Mouse (Mus musculus) gastrocnemius, postnatal 25 days (tissue): ENCODE measurements around the gene Alg6. TPM values are rescaled to one million over a fixed set of nuclear protein-coding genes. Genes with fewer than 3 reads are reported as not detected.

Experiments used
- total RNA-seq, 2 experiments: library from RNA; stranded (reverse); gene quantifications; 1 replicate in 1 of 2; 2 replicates in 1 of 2; pipeline ENCODE4 v1.2.3; 2021

Alg6 gene
- total RNA-seq, 2 experiments from 2014 or later: 4.7 to 7.4 TPM

Other genes with a start within 250 kb of the Alg6 start
- gene Foxd3, start 59.4 kb upstream of the Alg6 start, total RNA-seq: 1 to 10 TPM; 1.4 to 2.0 TPM
- 1 to 10 TPM in 1 of 2 experiments, under 1 TPM in 1; 0.82 to 2.5 TPM for gene Efcab7, start 113.5 kb downstream of the Alg6 start, total RNA-seq
- 1,000 to 10,000 TPM in 1 of 2 experiments, 100 to 1,000 TPM in 1; 832 to 1,031 TPM for gene Pgm1, start 213.8 kb downstream of the Alg6 start, total RNA-seq
- gene Itgb3bp, start 214.1 kb downstream of the Alg6 start, total RNA-seq: 1 to 10 TPM; 3.6 to 4.7 TPM